Mouse (Mus musculus): ENCODE measurements around the gene Eno3. TPM values are rescaled to one million over a fixed set of nuclear protein-coding genes. Genes with fewer than 3 reads are reported as not detected.
A peak's percentile ranks its signal among the peaks of the same experiment; 100 is the strongest.

Eno3 gene
- polyA plus RNA-seq, 1 experiment: 15.3 TPM

GRCm38 (mm10) chr11:70615516-70616093 is 41.4 kb upstream of the Eno3 start, which contains the start of gene 4930544D05Rik:
Gene 4930544D05Rik, plus strand, starts transcription at chr11:70615848.
- Histone ChIP-seq H3K4me1 (ENCODE audit: control insufficient read depth, insufficient read depth, insufficient read length) (peaks cover 8% of the 10 kb centered on the region; the same call in 1 of the 2 replicates), H3K27me3 (ENCODE audit: control insufficient read depth, insufficient read depth, low read length) (no peaks in the 10 kb centered on the region), H3K27ac (ENCODE audit: insufficient read depth, low read length) (peak within 1 kb of the TSS; percentile 41), H3K4me3 (ENCODE audit: extremely low read depth, insufficient read depth, insufficient read length) (peak within 1 kb of the TSS; percentile 53), H3K36me3 (ENCODE audit: control insufficient read depth, insufficient read depth, low read length) (peaks cover 8% of the 10 kb centered on the region)
- WGBS: 16% methylated on average over 21 of the region's 21 CpGs
- TF ChIP-seq POLR2A (IDR thresholded peaks at IDR 0.05; ENCODE audit: low read depth, low read length): no peak
- no peak for TF ChIP-seq CTCF (IDR thresholded peaks at IDR 0.05; ENCODE audit: extremely low read depth, insufficient read depth, insufficient read length, insufficient replicate concordance)
- no peak for DNase-seq (ENCODE audit: low read depth in 1 of 2, low spot score in 2 of 2)

- no peak within 1 kb of the TSS for H3K27ac ChIP-seq (ENCODE audit: insufficient read depth, low read length)
- WGBS: 93% methylated on average over 1 of the region's 1 CpGs
- H3K27me3 ChIP-seq (ENCODE audit: control insufficient read depth, insufficient read depth, low read length): no peaks in the 10 kb centered on the region
- no peak within 1 kb of the TSS for H3K4me3 ChIP-seq (ENCODE audit: extremely low read depth, insufficient read depth, insufficient read length)
- H3K36me3 ChIP-seq (ENCODE audit: control insufficient read depth, insufficient read depth, low read length): no peaks in the 10 kb centered on the region
- H3K4me1 ChIP-seq (ENCODE audit: control insufficient read depth, insufficient read depth, insufficient read length): peaks cover 8% of the 10 kb centered on the region; the same call in 1 of the 2 replicates
- TF ChIP-seq CTCF (IDR thresholded peaks at IDR 0.05; ENCODE audit: extremely low read depth, insufficient read depth, insufficient read length, insufficient replicate concordance) (no peak), POLR2A (IDR thresholded peaks at IDR 0.05; ENCODE audit: low read depth, low read length) (no peak)
- no peak for DNase-seq (ENCODE audit: low read depth in 1 of 2, low spot score in 2 of 2)
Observed at GRCm38 (mm10) chr11:70619101-70619500, 37.9 kb upstream of the Eno3 start, which contains the start of gene Chrne. Gene Chrne, minus strand, starts transcription at chr11:70619216.

GRCm38 (mm10) chr11:70621972-70622814 is 34.8 kb upstream of the Eno3 start:
- H3K27ac ChIP-seq (ENCODE audit: insufficient read depth, low read length): no peak overlapping the region
- 86% methylated on average over 7 of the region's 7 CpGs for WGBS
- TF ChIP-seq CTCF (IDR thresholded peaks at IDR 0.05; ENCODE audit: extremely low read depth, insufficient read depth, insufficient read length, insufficient replicate concordance): no peak
- TF ChIP-seq POLR2A (IDR thresholded peaks at IDR 0.05; ENCODE audit: low read depth, low read length): no peak
- H3K36me3 ChIP-seq (ENCODE audit: control insufficient read depth, insufficient read depth, low read length): no peaks in the 10 kb centered on the region
- H3K4me1 ChIP-seq (ENCODE audit: control insufficient read depth, insufficient read depth, insufficient read length): no peaks in the 10 kb centered on the region
- no peaks in the 10 kb centered on the region for H3K27me3 ChIP-seq (ENCODE audit: control insufficient read depth, insufficient read depth, low read length)
- no peak overlapping the region for H3K4me3 ChIP-seq (ENCODE audit: extremely low read depth, insufficient read depth, insufficient read length)
- DNase-seq (ENCODE audit: low read depth in 1 of 2, low spot score in 2 of 2): no peak

GRCm38 (mm10) chr11:70623053-70623742 is 33.8 kb upstream of the Eno3 start:
- Histone ChIP-seq H3K4me1 (ENCODE audit: control insufficient read depth, insufficient read depth, insufficient read length) (no peaks in the 10 kb centered on the region), H3K36me3 (ENCODE audit: control insufficient read depth, insufficient read depth, low read length) (no peaks in the 10 kb centered on the region), H3K27me3 (ENCODE audit: control insufficient read depth, insufficient read depth, low read length) (no peaks in the 10 kb centered on the region), H3K27ac (ENCODE audit: insufficient read depth, low read length) (no peak overlapping the region), H3K4me3 (ENCODE audit: extremely low read depth, insufficient read depth, insufficient read length) (no peak overlapping the region)
- WGBS: 93% methylated on average over 10 of the region's 10 CpGs
- DNase-seq (ENCODE audit: low read depth in 1 of 2, low spot score in 2 of 2): no peak
- TF ChIP-seq CTCF (IDR thresholded peaks at IDR 0.05; ENCODE audit: extremely low read depth, insufficient read depth, insufficient read length, insufficient replicate concordance) (no peak), POLR2A (IDR thresholded peaks at IDR 0.05; ENCODE audit: low read depth, low read length) (no peak)

- TF ChIP-seq CTCF (IDR thresholded peaks at IDR 0.05; ENCODE audit: extremely low read depth, insufficient read depth, insufficient read length, insufficient replicate concordance) (peak; percentile 56; the same call in 1 of the 2 replicates), POLR2A (IDR thresholded peaks at IDR 0.05; ENCODE audit: low read depth, low read length) (no peak)
- DNase-seq (ENCODE audit: low read depth in 1 of 2, low spot score in 2 of 2): peak in 1 of 2 experiments; percentile 36
- Histone ChIP-seq H3K36me3 (ENCODE audit: control insufficient read depth, insufficient read depth, low read length) (no peaks in the 10 kb centered on the region), H3K27ac (ENCODE audit: insufficient read depth, low read length) (no peak overlapping the region), H3K4me3 (ENCODE audit: extremely low read depth, insufficient read depth, insufficient read length) (no peak overlapping the region), H3K4me1 (ENCODE audit: control insufficient read depth, insufficient read depth, insufficient read length) (no peaks in the 10 kb centered on the region), H3K27me3 (ENCODE audit: control insufficient read depth, insufficient read depth, low read length) (no peaks in the 10 kb centered on the region)
- 42% methylated on average over 4 of the region's 4 CpGs for WGBS
Observed at GRCm38 (mm10) chr11:70625473-70625872, 31.5 kb upstream of the Eno3 start.

- no peaks in the 10 kb centered on the region for H3K36me3 ChIP-seq (ENCODE audit: control insufficient read depth, insufficient read depth, low read length)
- H3K4me1 ChIP-seq (ENCODE audit: control insufficient read depth, insufficient read depth, insufficient read length): no peaks in the 10 kb centered on the region
- TF ChIP-seq POLR2A (IDR thresholded peaks at IDR 0.05; ENCODE audit: low read depth, low read length): no peak
- TF ChIP-seq CTCF (IDR thresholded peaks at IDR 0.05; ENCODE audit: extremely low read depth, insufficient read depth, insufficient read length, insufficient replicate concordance): no peak
- H3K27me3 ChIP-seq (ENCODE audit: control insufficient read depth, insufficient read depth, low read length): no peaks in the 10 kb centered on the region
- DNase-seq (ENCODE audit: low read depth in 1 of 2, low spot score in 2 of 2): no peak
- H3K27ac ChIP-seq (ENCODE audit: insufficient read depth, low read length): no peak overlapping the region
- WGBS: 73% methylated on average over 4 of the region's 4 CpGs
- H3K4me3 ChIP-seq (ENCODE audit: extremely low read depth, insufficient read depth, insufficient read length): no peak overlapping the region
Observed at GRCm38 (mm10) chr11:70626877-70627276, 30.1 kb upstream of the Eno3 start.

Data from spleen, adult 2 months (tissue).